Mouse (Mus musculus) limb, embryonic 14.5 days (tissue): Measurements from ENCODE around the gene Gm42688. TPM values are rescaled to one million over a fixed set of nuclear protein-coding genes. Genes with fewer than 3 reads are reported as not detected.

Experiments used
- ATAC-seq: fragments of 200-750 bp; cut with Nextera tagmentation; 2 replicates; pipeline ENCODE4 v1.8.0; 2017; ENCODE audit warnings: low read depth, moderate number of reproducible peaks, moderate TSS enrichment; ENCODE audit not compliant: low FRiP score
- DNase-seq: peaks from one replicate; pipeline ENCODE4 v3.0.0-alpha.2; 2015; ENCODE audit warnings: low spot score
- H3K27ac ChIP-seq: fragments of 300-500 bp; sonication (generic); replicated peaks from 2 replicates; pipeline ENCODE4 v1.5.1; 2014; ENCODE audit warnings: low read depth, mild to moderate bottlenecking, low read length, moderate library complexity, mixed read lengths
- H3K27me3 ChIP-seq: fragments of 300-500 bp; sonication (generic); 2 replicates; pipeline ENCODE4 v1.6.1; 2014; ENCODE audit warnings: low read length, mixed read lengths; ENCODE audit not compliant: control insufficient read depth, insufficient read depth
- H3K36me3 ChIP-seq: fragments of 300-500 bp; sonication (generic); 2 replicates; pipeline ENCODE4 v1.6.1; 2014; ENCODE audit warnings: mild to moderate bottlenecking, low read length, moderate library complexity, mixed read lengths; ENCODE audit not compliant: control insufficient read depth, insufficient read depth
- H3K4me1 ChIP-seq: fragments of 300-500 bp; sonication (generic); 2 replicates; pipeline ENCODE4 v1.6.1; 2014; ENCODE audit warnings: antibody characterized with exemption, low read length, mixed read lengths; ENCODE audit not compliant: control insufficient read depth, insufficient read depth
- H3K4me2 ChIP-seq: fragments of 300-500 bp; sonication (generic); replicated peaks from 2 replicates; pipeline ENCODE4 v1.6.1; 2014; ENCODE audit warnings: low read depth, mild to moderate bottlenecking, low read length, moderate library complexity; ENCODE audit not compliant: severe bottlenecking
- H3K4me3 ChIP-seq: fragments of 300-500 bp; sonication (generic); replicated peaks from 2 replicates; pipeline ENCODE4 v1.5.1; 2014; ENCODE audit warnings: low read length
- H3K9ac ChIP-seq: fragments of 300-500 bp; sonication (generic); 2 replicates; pipeline ENCODE4 v1.6.1; 2014; ENCODE audit warnings: mild to moderate bottlenecking, low read depth, low read length, moderate library complexity; ENCODE audit not compliant: severe bottlenecking
- H3K9me3 ChIP-seq: fragments of 300-500 bp; sonication (generic); 2 replicates; pipeline ENCODE4 v1.6.1; 2016; ENCODE audit warnings: low read length; ENCODE audit not compliant: control insufficient read depth
- POLR2A ChIP-seq: fragments of 200-500 bp; IDR thresholded peaks from 2 replicates; pipeline ENCODE4 v1.8.0; 2012; ENCODE audit warnings: inconsistent platforms, mild to moderate bottlenecking, moderate library complexity, borderline replicate concordance; ENCODE audit not compliant: insufficient read depth, insufficient read length; ENCODE audit errors: extremely low read depth
- WGBS: fragments of 180-500 bp; shearing (Covaris S2); extraction: QIAGEN DNeasy Blood & Tissue Kit; methylation state at CpG from one replicate; pipeline ENCODE4 v1.1.7; 2014; 5-methylcytosine and 5-hydroxymethylcytosine counted together
- polyA plus RNA-seq, 2 experiments: library from polyadenylated mRNA; depleted of rRNA in 1 of 2; stranded (reverse) in 1 of 2; unstranded in 1 of 2; fragments of >200 nt; fragmentation: Nextera tagmentation in 1 of 2; extraction: Ambion mirVana in 1 of 2; gene quantifications; 2 replicates each; pipeline versions ENCODE4 v1.2.1 to v1.2.3; 2012 to 2014

Gene Gm42688
- polyA plus RNA-seq, 2 experiments = 2.5 to 7.0 TPM

DNA sequence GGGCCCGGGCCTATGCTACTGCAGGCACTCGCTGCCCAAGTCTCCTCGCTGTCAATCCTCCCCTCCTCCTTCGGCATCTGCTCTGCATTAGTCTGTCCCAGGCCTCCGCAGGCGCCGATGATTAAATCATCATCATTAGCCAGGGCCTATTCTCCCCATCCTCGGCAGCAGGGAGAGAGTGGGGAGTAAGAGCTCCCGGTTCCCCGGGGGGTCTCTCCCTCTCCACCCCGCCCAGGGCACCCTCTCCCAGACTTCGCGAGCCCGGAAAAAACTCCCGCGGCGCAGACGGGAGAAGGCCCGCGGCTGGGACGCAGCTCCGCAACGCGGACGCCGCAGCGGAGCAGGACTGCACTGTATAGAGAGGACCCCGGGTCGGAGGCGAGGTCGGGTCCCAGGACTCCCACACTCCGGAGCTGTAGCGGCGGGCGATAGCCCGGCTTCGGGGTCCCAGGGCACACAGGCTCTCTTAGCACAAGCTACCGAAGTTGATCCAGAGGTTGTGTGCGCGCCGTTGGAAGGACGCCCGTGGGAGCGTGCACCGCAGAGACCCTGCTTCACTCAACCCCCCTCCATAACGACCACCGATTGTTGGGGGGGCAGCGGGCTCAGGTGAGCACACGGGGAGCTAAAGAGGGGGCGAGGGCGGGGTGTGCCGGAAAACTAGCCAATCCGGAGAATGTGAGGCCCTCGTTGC is 23.6 kb upstream of the Gm42688 start, which contains the start of gene Pcgf1:
Pcgf1 (plus strand) TSS at position 240 of the 694 bp plus-strand sequence.
- WGBS = under 1% methylated on average over 43 of the region's 54 CpGs
- TF ChIP-seq POLR2A = no peak
- peaks cover 24% of the 10 kb centered on the region for H3K27me3 ChIP-seq
- H3K36me3 ChIP-seq = peaks cover 26% of the 10 kb centered on the region
- peak within 1 kb of the TSS; percentile 82 for H3K27ac ChIP-seq
- H3K4me1 ChIP-seq = 0 out of 2 replicates have a peak, but pooled peaks cover 5% of the 10 kb centered on the region
- H3K9me3 ChIP-seq = no peaks in the 10 kb centered on the region
- DNase-seq (peak; percentile 97), ATAC-seq (peak; percentile 59)
- peak within 1 kb of the TSS; percentile 78 for H3K4me3 ChIP-seq
- H3K9ac ChIP-seq = peak within 1 kb of the TSS; percentile 73
- peak within 1 kb of the TSS; percentile 98 for H3K4me2 ChIP-seq

DNA sequence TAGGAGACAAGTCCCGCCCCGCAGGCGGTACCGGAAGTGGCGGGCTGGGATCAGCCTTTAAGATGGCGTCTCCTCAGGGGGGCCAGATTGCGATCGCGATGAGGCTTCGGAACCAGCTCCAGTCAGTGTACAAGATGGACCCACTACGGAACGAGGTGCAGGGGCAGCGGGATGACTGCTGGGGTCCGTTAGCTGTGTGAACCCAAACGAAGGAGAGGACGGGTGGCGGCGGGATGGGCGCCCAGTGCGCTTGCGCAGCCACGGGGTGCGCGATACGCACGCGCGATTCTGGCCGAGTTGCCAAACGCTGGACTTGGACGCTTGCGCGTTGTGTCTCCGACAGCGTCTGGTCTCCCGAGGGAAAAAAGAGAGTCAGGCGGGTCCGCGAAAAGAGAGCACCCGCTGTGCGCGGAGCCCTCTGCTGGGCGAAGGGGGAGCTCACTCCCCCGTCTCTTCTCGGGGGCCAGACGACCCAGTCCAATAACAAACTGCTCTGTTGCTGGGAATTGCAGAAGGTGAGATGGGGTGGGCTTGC is 23.0 kb upstream of the Gm42688 start:
- peak; percentile 28; the same call in 1 of the 2 replicates for TF ChIP-seq POLR2A
- peak overlapping the region; percentile 75 for H3K4me2 ChIP-seq
- peak overlapping the region; percentile 82 for H3K27ac ChIP-seq
- 0 out of 2 replicates have a peak, but pooled peaks cover 5% of the 10 kb centered on the region for H3K4me1 ChIP-seq
- H3K9me3 ChIP-seq = no peaks in the 10 kb centered on the region
- H3K9ac ChIP-seq = peak overlapping the region; percentile 73
- under 1% methylated on average over 46 of the region's 46 CpGs for WGBS
- H3K36me3 ChIP-seq = peaks cover 26% of the 10 kb centered on the region
- H3K27me3 ChIP-seq = peaks cover 24% of the 10 kb centered on the region
- H3K4me3 ChIP-seq = peak overlapping the region; percentile 78
- ATAC-seq (peak; percentile 95), DNase-seq (peak; percentile 88)

DNA sequence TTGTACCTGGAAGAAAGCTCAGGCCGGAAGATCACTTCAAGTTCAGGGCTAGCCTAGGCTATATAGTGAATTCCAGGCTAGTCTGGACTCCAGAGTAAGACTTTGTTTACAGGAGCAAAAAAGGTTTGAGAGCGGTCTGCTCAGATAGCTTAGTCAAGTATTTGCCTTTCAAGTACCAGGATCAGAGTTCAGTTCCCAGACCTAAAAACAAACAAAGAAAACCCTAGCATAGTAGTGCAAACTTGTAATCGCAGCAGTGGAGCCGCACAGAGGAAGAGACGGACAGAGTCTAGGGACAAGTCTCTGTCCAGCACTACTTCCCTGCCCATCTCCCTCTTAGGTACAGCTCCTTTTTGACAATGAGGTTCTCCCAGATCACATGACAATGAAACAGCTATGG is 21.2 kb upstream of the Gm42688 start:
- no peak for DNase-seq
- Histone ChIP-seq H3K27me3 (peaks cover 28% of the 10 kb centered on the region), H3K27ac (no peak overlapping the region), H3K36me3 (peaks cover 26% of the 10 kb centered on the region), H3K4me1 (0 out of 2 replicates have a peak, but pooled peaks cover 5% of the 10 kb centered on the region), H3K4me3 (no peak overlapping the region), H3K9ac (no peak overlapping the region), H3K9me3 (no peaks in the 10 kb centered on the region), H3K4me2 (no peak overlapping the region)
- TF ChIP-seq POLR2A = no peak
- ATAC-seq = no peak
- 96% methylated on average over 5 of the region's 5 CpGs for WGBS

DNA sequence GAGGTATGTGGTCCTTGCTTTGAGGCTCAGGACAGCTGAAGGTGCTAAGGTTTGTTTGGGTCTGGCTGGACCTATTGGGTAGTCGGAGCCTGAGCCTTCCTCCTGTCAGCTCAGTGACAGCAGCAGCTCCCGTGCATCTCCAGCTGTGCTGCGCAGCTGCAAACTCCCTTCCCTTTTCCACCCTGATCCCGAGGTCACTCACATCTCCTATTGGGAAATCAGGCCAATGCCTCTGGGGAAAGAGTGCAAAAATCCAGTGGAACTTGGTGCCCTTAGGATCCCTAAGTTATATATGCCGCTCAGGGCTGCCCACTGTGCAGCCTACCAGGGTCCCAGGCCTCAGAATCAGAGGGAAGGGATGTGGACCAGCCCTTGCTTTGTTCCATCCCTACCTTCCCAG is 17.9 kb upstream of the Gm42688 start:
- TF ChIP-seq POLR2A = no peak
- peaks cover 26% of the 10 kb centered on the region for H3K36me3 ChIP-seq
- DNase-seq (no peak), ATAC-seq (no peak)
- peak overlapping the region; percentile 2; the same call in 1 of the 2 replicates for H3K9ac ChIP-seq
- H3K4me2 ChIP-seq = no peak overlapping the region
- peaks cover 52% of the 10 kb centered on the region for H3K27me3 ChIP-seq
- H3K4me1 ChIP-seq = peaks cover 12% of the 10 kb centered on the region; the same call in 1 of the 2 replicates
- H3K4me3 ChIP-seq = no peak overlapping the region
- WGBS = 29% methylated on average over 5 of the region's 5 CpGs
- H3K27ac ChIP-seq = no peak overlapping the region
- H3K9me3 ChIP-seq = no peaks in the 10 kb centered on the region

DNA sequence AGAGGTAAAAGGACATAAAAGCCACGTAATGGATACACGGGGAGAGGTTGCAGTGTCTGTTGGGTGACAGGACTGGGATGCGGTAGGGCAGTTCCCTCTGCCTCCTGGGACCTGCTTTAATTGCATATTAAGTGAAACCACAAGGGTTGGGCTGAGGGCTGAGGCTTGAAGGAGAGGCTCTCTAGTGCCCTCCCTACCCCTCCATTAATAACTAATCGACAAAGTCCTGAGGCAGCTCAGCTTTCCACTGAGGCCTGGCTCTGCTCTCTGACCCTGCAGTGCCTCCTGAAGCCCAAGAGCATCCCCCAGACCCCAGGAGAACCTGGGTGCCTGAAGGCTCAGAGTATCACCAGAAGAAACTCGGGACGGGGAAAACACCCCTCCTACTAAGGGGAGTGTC is 16.9 kb upstream of the Gm42688 start:
- no peak overlapping the region for H3K9ac ChIP-seq
- H3K9me3 ChIP-seq = no peaks in the 10 kb centered on the region
- ATAC-seq = no peak
- DNase-seq = no peak
- no peak for TF ChIP-seq POLR2A
- H3K36me3 ChIP-seq = peaks cover 26% of the 10 kb centered on the region
- peaks cover 8% of the 10 kb centered on the region; the same call in 1 of the 2 replicates for H3K4me1 ChIP-seq
- WGBS = 6% methylated on average over 6 of the region's 6 CpGs
- no peak overlapping the region for H3K27ac ChIP-seq
- peaks cover 60% of the 10 kb centered on the region for H3K27me3 ChIP-seq
- no peak overlapping the region for H3K4me3 ChIP-seq
- no peak overlapping the region for H3K4me2 ChIP-seq
